Mouse (Mus musculus): ENCODE data around the gene Ninj1.

DNA sequence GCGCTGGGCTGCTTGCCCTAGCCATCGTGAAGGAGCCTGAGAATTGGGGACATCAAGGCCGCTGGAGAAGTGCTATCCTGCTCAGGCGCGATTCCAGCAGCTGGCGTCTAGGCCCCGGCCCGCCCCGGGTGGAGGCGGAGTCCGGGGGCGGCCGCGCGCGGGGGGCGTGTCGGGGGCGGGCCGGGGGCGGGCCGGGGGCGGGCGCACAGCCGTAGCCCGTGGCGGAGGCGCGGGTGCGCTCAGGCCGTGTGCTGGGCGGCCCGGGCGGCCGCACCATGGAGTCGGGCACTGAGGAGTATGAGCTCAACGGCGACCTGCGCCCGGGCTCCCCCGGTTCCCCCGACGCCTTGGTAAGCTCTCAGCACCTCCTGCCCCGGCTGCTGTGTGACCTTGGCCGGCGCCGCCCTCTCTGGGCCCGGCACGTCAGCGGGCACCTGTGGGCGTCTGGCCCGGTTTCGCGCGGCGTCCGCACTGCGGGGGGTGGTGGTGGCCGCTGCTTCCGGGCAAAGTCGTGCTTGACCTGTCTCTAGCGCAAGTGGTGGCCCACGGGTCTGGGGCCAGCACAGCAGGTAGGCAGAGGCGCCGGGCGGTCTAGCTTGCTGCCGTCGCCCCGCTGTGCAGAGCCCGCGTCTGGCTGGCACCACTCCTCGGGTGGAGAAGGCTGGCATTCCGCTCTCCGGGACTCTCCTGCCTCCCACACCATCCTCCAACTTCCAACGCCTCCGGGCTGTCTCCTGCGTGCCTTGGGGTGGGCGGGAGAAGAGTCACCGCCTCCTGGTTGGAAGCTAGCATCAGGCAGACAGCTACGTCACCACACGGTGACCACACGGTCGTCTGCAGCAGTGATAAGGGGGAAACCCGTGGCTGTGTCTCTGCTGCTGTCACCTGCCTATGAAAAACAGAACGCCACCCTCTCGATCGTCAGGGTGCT is at the start of gene Ninj1:
- TF ChIP-seq CTCF (IDR thresholded peaks at IDR 0.05; ENCODE audit: extremely low read depth, insufficient read length, insufficient replicate concordance, low read depth, low read length): no peak
- peak; percentile 91 for TF ChIP-seq POLR2A (IDR thresholded peaks at IDR 0.05; ENCODE audit: low read depth, low read length)

All from small intestine, adult 2 months (tissue).